Mouse (Mus musculus): ENCODE results near the gene Fam160b1. TPM values are rescaled to one million over a fixed set of nuclear protein-coding genes. Genes with fewer than 3 reads are reported as not detected.
A peak's percentile ranks its signal among the peaks of the same experiment; 100 is the strongest.

Gene Fam160b1
- polyA plus RNA-seq, 1 experiment, result 8.0 TPM

DNA sequence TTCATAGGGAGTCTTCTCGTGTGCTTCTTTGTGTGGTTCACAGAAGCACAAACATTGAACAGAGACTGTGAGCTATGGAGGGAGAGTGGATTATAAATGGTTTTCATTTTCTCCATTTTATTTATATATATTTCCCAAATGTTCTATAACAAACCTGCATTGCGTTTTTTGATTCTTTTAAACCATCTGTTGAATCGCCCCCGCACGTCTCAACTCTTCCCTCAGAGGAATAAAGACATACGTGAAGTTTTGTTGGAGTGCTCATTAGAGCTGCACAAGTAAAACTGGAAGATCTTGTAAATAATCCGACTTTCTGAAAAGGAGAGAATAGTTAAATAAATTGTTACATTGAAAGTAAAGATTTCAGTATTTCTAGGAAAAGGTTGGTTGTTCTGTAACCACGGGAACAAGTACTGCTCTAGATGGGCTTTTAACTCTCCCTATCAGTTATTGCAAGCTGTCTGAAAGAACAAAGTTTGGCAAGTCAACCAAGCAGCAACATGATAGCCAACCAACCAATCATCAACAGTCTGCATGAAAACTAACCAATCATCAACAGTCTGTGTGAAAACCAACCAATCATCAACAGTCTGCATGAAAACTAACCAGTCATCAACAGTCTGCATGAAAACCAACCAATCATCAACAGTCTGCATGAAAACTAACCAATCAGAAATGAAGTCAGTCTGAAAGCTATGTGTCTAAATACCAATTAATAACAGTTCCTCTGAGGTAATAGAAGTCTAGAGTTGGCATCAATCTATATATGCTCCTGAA, 54.7 kb downstream of the Fam160b1 start:
- no peaks in the 10 kb centered on the region for H3K27me3 ChIP-seq (replicated peaks; ENCODE audit: control insufficient read depth, insufficient read depth, low read length)

DNA sequence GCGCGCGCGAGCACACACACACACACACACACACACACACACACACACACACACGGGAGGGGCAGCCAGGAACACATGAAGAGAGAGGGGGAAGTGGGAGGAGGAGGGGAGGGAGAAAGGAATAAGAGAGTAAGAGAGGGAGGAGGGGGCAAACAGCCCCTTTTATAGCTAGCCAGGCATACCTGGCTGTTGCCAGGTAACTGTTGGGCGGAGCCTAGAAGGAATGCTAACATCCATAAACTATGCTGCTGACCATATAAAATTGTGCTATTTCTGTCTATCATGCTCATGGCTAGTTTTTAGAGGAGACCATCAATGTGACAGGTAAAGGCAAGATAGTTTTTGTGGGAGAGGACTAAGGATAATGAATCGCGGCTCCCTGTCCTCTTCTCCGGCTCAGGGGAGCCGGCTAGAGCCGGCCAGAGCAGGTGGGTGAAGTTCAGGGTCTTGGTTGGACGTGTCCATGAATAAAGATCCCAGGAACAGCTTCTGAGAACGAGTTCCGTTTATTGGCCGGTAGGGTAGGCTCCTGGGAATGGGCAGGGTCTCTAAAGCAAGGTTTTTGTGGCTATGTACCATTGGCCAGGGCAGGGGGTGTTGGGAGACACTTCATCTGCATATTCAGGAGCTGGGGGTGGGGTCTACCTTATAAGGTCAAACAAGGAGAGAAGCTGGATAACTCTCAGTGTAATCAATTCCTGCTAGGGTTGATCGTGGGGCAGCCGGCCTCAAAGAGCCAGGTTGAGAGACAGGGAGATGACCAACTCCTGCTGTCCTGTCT, 57.5 kb downstream of the Fam160b1 start:
- peak; percentile 2 for DNase-seq
- Histone ChIP-seq H3K4me1 (ENCODE audit: control insufficient read depth, insufficient read depth, low read length) (no peaks in the 10 kb centered on the region), H3K4me3 (ENCODE audit: insufficient read depth, low read depth, low read length) (no peak overlapping the region), H3K36me3 (ENCODE audit: control insufficient read depth, insufficient read depth, low read length) (no peaks in the 10 kb centered on the region), H3K27me3 (replicated peaks; ENCODE audit: control insufficient read depth, insufficient read depth, low read length) (no peaks in the 10 kb centered on the region), H3K27ac (ENCODE audit: insufficient read depth, low read depth, low read length) (no peak overlapping the region)
- TF ChIP-seq CTCF (conservative IDR thresholded peaks at IDR 0.05; ENCODE audit: insufficient read depth, insufficient read length, low read depth, low read length), result no peak
- WGBS, result 15% methylated on average over 17 of the region's 17 CpGs

More for the DNA sequence above, 54.7 kb downstream of the Fam160b1 start:
- no peak overlapping the region for H3K4me3 ChIP-seq (ENCODE audit: insufficient read depth, low read depth, low read length)
- no peak for DNase-seq
- H3K4me1 ChIP-seq (ENCODE audit: control insufficient read depth, insufficient read depth, low read length), result peaks cover 5% of the 10 kb centered on the region; the same call in 1 of the 2 replicates
- no peaks in the 10 kb centered on the region for H3K36me3 ChIP-seq (ENCODE audit: control insufficient read depth, insufficient read depth, low read length)
- no peak overlapping the region for H3K27ac ChIP-seq (ENCODE audit: insufficient read depth, low read depth, low read length)
- 94% methylated on average over 8 of the region's 8 CpGs for WGBS
- TF ChIP-seq CTCF (conservative IDR thresholded peaks at IDR 0.05; ENCODE audit: insufficient read depth, insufficient read length, low read depth, low read length), result no peak
- TF ChIP-seq POLR2A (IDR thresholded peaks at IDR 0.05; ENCODE audit: low read depth, low read length), result no peak

DNA sequence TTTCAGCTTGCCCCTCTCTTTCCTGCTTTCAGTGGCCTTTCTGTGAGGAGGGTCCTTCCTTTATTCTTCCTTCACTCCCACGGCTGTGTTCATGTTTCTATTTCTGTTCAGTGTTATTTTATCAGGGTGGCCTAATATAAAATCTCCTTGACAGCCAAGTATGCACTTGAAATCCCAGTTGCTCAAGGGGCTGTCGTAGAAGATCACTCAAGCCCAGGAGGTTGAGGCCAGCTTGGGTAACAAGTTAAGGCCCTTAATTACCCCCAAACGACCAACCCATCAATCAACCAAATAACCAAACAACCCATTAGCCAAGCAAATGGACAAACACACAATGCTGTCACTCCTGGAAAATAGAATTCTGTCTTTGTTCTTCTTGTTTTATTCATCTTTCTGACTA, 62.9 kb downstream of the Fam160b1 start:
- Histone ChIP-seq H3K4me1 (ENCODE audit: control insufficient read depth, insufficient read depth, low read length) (no peaks in the 10 kb centered on the region), H3K36me3 (ENCODE audit: control insufficient read depth, insufficient read depth, low read length) (no peaks in the 10 kb centered on the region), H3K27ac (ENCODE audit: insufficient read depth, low read depth, low read length) (no peak overlapping the region), H3K27me3 (replicated peaks; ENCODE audit: control insufficient read depth, insufficient read depth, low read length) (no peaks in the 10 kb centered on the region), H3K4me3 (ENCODE audit: insufficient read depth, low read depth, low read length) (no peak overlapping the region)
- 50% methylated on average over 3 of the region's 3 CpGs for WGBS
- no peak for DNase-seq
- TF ChIP-seq POLR2A (IDR thresholded peaks at IDR 0.05; ENCODE audit: low read depth, low read length), result no peak
- TF ChIP-seq CTCF (conservative IDR thresholded peaks at IDR 0.05; ENCODE audit: insufficient read depth, insufficient read length, low read depth, low read length), result no peak

DNA sequence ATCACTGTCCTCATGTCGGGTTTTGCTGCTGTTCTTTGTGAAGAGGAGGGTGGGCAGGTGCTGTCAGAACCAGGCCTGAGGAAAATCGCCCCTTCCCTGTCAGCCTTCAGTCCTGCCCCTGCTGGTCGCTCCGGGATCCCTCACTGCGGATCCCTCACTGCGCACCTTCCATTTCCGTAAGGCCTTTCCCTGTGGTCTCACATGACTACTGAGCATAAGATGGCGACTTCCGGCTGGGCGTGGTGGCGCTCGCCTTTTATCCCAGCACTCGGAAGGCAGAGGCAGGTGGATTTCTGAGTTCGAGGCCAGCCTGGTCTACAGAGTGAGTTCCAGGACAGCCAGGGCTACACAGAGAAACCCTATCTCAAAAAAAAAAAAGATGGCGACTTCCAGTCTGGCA, 64.8 kb downstream of the Fam160b1 start:
- no peak overlapping the region for H3K4me3 ChIP-seq (ENCODE audit: insufficient read depth, low read depth, low read length)
- no peak for TF ChIP-seq POLR2A (IDR thresholded peaks at IDR 0.05; ENCODE audit: low read depth, low read length)
- TF ChIP-seq CTCF (conservative IDR thresholded peaks at IDR 0.05; ENCODE audit: insufficient read depth, insufficient read length, low read depth, low read length), result no peak
- 96% methylated on average over 15 of the region's 15 CpGs for WGBS
- no peaks in the 10 kb centered on the region for H3K4me1 ChIP-seq (ENCODE audit: control insufficient read depth, insufficient read depth, low read length)
- DNase-seq, result no peak
- no peaks in the 10 kb centered on the region for H3K36me3 ChIP-seq (ENCODE audit: control insufficient read depth, insufficient read depth, low read length)
- no peak overlapping the region for H3K27ac ChIP-seq (ENCODE audit: insufficient read depth, low read depth, low read length)
- H3K27me3 ChIP-seq (replicated peaks; ENCODE audit: control insufficient read depth, insufficient read depth, low read length), result no peaks in the 10 kb centered on the region

DNA sequence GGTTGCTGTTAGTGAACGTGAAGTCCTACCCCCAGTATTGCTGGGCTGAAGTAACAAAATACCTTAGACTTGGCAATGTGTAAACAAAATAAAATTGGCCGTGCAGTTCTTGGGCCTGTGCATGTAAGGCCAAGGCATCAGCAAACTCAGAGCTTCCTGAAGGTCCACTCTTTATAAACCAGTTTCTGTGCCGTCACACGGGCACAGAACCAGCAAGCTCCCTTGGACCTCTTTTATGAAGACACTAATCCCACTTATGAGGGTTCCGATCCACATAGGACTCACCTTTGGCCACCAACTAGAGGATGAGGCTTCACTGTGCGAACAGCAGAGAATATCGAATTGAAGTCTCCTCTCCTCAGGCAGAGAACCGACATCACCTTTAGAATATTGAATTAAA, 66.4 kb downstream of the Fam160b1 start:
- Histone ChIP-seq H3K27ac (ENCODE audit: insufficient read depth, low read depth, low read length) (no peak overlapping the region), H3K36me3 (ENCODE audit: control insufficient read depth, insufficient read depth, low read length) (no peaks in the 10 kb centered on the region), H3K4me3 (ENCODE audit: insufficient read depth, low read depth, low read length) (no peak overlapping the region), H3K4me1 (ENCODE audit: control insufficient read depth, insufficient read depth, low read length) (no peaks in the 10 kb centered on the region), H3K27me3 (replicated peaks; ENCODE audit: control insufficient read depth, insufficient read depth, low read length) (no peaks in the 10 kb centered on the region)
- 90% methylated on average over 8 of the region's 8 CpGs for WGBS
- DNase-seq, result no peak
- TF ChIP-seq POLR2A (IDR thresholded peaks at IDR 0.05; ENCODE audit: low read depth, low read length), result no peak
- no peak for TF ChIP-seq CTCF (conservative IDR thresholded peaks at IDR 0.05; ENCODE audit: insufficient read depth, insufficient read length, low read depth, low read length)

DNA sequence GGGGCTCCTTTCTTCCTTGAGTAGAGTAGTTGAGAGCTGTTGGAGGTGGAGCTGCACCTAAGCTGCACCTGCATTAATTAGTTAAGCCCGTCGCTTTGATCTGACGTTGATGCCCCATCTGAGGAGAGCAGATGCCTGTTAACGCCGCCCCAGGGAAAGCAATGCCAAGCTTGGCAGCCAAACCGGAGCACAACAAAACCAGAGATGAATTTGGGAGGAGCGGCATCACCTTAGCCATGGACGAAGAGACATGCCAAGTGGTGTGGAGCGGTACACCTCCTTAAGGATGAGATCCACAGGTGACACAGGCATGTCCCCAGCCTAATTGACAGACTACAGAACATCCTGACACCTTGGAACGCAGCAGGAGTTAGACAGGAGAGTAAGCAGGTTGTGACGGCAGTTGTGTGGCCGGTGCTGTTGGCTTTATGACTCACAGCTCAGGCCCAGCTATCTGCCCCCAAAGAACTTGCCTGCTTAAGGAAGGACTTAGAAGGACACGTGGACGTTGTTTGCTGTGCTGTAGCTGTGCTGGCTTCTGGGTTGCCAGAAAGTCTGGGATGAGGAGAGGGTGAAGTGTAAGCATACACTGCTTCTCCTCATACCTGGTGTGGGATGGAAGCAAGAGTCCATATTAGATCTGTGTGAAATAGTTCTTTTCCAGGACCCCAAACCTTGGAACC, 67.4 kb downstream of the Fam160b1 start:
- WGBS, result 84% methylated on average over 14 of the region's 14 CpGs
- H3K27ac ChIP-seq (ENCODE audit: insufficient read depth, low read depth, low read length), result no peak overlapping the region
- H3K4me1 ChIP-seq (ENCODE audit: control insufficient read depth, insufficient read depth, low read length), result no peaks in the 10 kb centered on the region
- no peak for TF ChIP-seq POLR2A (IDR thresholded peaks at IDR 0.05; ENCODE audit: low read depth, low read length)
- no peak for TF ChIP-seq CTCF (conservative IDR thresholded peaks at IDR 0.05; ENCODE audit: insufficient read depth, insufficient read length, low read depth, low read length)
- H3K4me3 ChIP-seq (ENCODE audit: insufficient read depth, low read depth, low read length), result no peak overlapping the region
- no peak for DNase-seq
- H3K27me3 ChIP-seq (replicated peaks; ENCODE audit: control insufficient read depth, insufficient read depth, low read length), result no peaks in the 10 kb centered on the region
- H3K36me3 ChIP-seq (ENCODE audit: control insufficient read depth, insufficient read depth, low read length), result no peaks in the 10 kb centered on the region

DNA sequence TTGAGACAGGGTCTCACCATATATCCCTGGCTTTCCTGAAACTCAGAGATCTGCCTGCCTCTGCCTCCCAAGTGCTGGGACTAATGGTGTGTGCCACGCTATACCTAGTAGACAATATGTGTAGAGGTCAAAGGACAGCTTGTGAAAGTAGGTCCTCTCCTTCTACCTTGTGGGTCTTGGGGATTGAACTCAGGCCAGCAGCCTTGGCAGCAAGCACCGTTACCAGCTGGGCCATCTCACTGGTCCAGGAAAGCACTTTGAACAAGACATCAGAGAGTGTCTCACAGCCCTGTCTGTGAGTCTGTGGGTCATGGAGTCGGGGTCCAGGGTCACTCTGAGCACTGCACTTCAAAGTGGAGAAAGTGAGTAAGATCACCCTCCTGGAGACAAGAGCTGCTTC, 68.2 kb downstream of the Fam160b1 start:
- Histone ChIP-seq H3K27me3 (replicated peaks; ENCODE audit: control insufficient read depth, insufficient read depth, low read length) (no peaks in the 10 kb centered on the region), H3K27ac (ENCODE audit: insufficient read depth, low read depth, low read length) (no peak overlapping the region), H3K36me3 (ENCODE audit: control insufficient read depth, insufficient read depth, low read length) (no peaks in the 10 kb centered on the region), H3K4me3 (ENCODE audit: insufficient read depth, low read depth, low read length) (no peak overlapping the region), H3K4me1 (ENCODE audit: control insufficient read depth, insufficient read depth, low read length) (no peaks in the 10 kb centered on the region)
- no peak for DNase-seq
- TF ChIP-seq POLR2A (IDR thresholded peaks at IDR 0.05; ENCODE audit: low read depth, low read length) (no peak), CTCF (conservative IDR thresholded peaks at IDR 0.05; ENCODE audit: insufficient read depth, insufficient read length, low read depth, low read length) (no peak)
- 77% methylated on average over 3 of the region's 3 CpGs for WGBS
